Mouse (Mus musculus): ENCODE measurements around the gene Prdx3. TPM values are rescaled to one million over a fixed set of nuclear protein-coding genes. Genes with fewer than 3 reads are reported as not detected.

The Prdx3 gene
- polyA plus RNA-seq, 1 experiment from 2014 or later = 103 TPM

DNA sequence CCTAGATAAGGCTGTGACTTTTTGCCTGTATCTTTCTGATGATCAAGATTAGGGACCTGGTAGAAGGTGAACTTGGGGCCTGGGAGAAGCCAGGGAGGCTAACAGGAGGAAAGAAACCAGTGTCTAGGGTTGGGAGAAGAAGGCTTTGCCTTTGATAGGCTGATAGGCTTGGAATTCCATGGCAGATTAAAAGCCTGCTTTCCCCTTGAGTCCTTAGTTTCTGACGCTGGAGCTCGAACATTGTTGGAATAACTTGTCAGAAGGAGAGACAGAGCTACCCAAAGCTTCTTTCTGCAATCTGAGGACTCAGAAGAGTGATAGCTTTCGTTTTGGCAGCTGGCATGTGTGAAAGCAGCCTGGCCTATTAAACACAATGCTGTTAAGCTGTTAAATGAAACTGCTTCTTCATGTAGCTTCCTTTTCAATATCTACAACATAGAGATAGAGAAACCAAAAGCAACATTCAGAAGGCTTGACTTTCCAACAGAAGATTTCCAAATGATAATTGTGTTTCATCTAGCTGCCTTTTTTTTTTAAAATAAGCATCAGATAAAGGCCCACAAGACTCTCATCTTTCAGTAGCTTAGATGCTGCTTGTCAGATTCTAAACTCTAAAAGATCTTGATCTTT is 21.0 kb upstream of the Prdx3 start:
- H3K27ac ChIP-seq (ENCODE audit: low read depth, low read length) = no peak overlapping the region
- no peak for DNase-seq (ENCODE audit: low spot score)
- H3K9ac ChIP-seq (ENCODE audit: low read length) = no peak overlapping the region
- WGBS = 35% methylated on average over 3 of the region's 3 CpGs
- no peaks in the 10 kb centered on the region for H3K9me3 ChIP-seq (replicated peaks; ENCODE audit: control insufficient read depth, low read length)
- H3K4me1 ChIP-seq (ENCODE audit: control insufficient read depth, insufficient read depth, low read length) = peaks cover 10% of the 10 kb centered on the region
- no peak overlapping the region for H3K4me3 ChIP-seq (ENCODE audit: low read depth, low read length)
- ATAC-seq = no peak
- H3K4me2 ChIP-seq (ENCODE audit: low read length) = no peak overlapping the region
- H3K27me3 ChIP-seq (replicated peaks; ENCODE audit: control insufficient read depth, insufficient read depth, low read length) = no peaks in the 10 kb centered on the region
- no peaks in the 10 kb centered on the region for H3K36me3 ChIP-seq (ENCODE audit: control insufficient read depth, insufficient read depth, low read length)

DNA sequence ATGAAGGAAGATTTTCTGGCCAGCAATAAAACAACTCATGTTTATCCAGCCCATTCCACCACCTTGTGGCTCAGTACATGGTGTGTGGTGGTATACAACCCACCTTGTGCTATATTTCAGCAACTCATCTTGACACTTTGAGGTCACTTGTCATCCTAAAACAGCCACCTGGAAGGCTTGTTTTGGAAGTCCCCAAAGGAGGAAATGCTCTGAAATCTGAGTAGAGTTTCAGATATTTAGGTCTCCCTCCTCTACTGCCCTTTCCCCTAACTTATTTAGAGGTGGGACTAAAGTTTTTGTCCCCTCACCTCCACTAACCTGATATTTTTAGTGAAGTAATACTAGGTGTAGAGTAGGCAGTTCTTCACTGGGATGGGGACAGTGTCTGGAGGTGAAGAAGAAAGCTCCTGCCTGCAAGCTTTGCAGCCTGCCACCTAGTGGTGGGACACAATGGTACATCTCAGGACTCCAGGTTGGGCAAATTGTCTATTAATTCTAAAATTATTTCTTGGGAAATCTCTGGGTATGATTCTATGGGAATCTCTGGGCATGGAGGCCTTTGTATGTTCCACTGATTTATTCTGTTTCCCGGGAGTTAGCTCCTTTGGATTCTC is 17.7 kb upstream of the Prdx3 start:
- H3K4me1 ChIP-seq (ENCODE audit: control insufficient read depth, insufficient read depth, low read length) = peaks cover 10% of the 10 kb centered on the region
- H3K9me3 ChIP-seq (replicated peaks; ENCODE audit: control insufficient read depth, low read length) = no peaks in the 10 kb centered on the region
- peak overlapping the region; percentile 29; the same call in 1 of the 2 replicates for H3K9ac ChIP-seq (ENCODE audit: low read length)
- no peak overlapping the region for H3K27ac ChIP-seq (ENCODE audit: low read depth, low read length)
- H3K4me3 ChIP-seq (ENCODE audit: low read depth, low read length) = no peak overlapping the region
- no peaks in the 10 kb centered on the region for H3K27me3 ChIP-seq (replicated peaks; ENCODE audit: control insufficient read depth, insufficient read depth, low read length)
- WGBS = 38% methylated on average over 1 of the region's 1 CpGs
- H3K4me2 ChIP-seq (ENCODE audit: low read length) = peak overlapping the region; percentile 72
- ATAC-seq = no peak
- H3K36me3 ChIP-seq (ENCODE audit: control insufficient read depth, insufficient read depth, low read length) = no peaks in the 10 kb centered on the region
- DNase-seq (ENCODE audit: low spot score) = peak; percentile 58

DNA sequence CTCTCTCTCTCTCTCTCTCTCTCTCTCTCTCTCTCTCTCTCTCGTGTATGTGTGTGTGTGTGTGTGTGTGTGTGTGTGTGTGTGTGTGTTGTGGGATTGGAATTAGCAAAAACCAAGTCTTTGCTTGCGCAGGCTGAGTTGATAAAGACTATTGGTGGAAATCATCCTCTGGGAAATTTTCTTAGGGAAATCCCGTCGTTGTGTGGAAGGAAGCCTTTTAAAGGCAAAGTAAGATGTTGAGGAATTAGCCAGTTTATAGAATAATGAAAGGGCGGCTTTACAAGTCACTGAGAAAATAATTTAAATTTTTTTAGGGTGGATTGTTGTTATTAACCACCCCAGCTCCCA is 16.7 kb upstream of the Prdx3 start:
- Histone ChIP-seq H3K4me2 (ENCODE audit: low read length) (peak overlapping the region; percentile 72), H3K9me3 (replicated peaks; ENCODE audit: control insufficient read depth, low read length) (no peaks in the 10 kb centered on the region), H3K4me3 (ENCODE audit: low read depth, low read length) (peak overlapping the region; percentile 73), H3K4me1 (ENCODE audit: control insufficient read depth, insufficient read depth, low read length) (peaks cover 10% of the 10 kb centered on the region), H3K36me3 (ENCODE audit: control insufficient read depth, insufficient read depth, low read length) (no peaks in the 10 kb centered on the region), H3K9ac (ENCODE audit: low read length) (peak overlapping the region; percentile 29), H3K27ac (ENCODE audit: low read depth, low read length) (no peak overlapping the region), H3K27me3 (replicated peaks; ENCODE audit: control insufficient read depth, insufficient read depth, low read length) (no peaks in the 10 kb centered on the region)
- WGBS = 9% methylated on average over 4 of the region's 5 CpGs
- DNase-seq (ENCODE audit: low spot score) = peak; percentile 56
- ATAC-seq = no peak

DNA sequence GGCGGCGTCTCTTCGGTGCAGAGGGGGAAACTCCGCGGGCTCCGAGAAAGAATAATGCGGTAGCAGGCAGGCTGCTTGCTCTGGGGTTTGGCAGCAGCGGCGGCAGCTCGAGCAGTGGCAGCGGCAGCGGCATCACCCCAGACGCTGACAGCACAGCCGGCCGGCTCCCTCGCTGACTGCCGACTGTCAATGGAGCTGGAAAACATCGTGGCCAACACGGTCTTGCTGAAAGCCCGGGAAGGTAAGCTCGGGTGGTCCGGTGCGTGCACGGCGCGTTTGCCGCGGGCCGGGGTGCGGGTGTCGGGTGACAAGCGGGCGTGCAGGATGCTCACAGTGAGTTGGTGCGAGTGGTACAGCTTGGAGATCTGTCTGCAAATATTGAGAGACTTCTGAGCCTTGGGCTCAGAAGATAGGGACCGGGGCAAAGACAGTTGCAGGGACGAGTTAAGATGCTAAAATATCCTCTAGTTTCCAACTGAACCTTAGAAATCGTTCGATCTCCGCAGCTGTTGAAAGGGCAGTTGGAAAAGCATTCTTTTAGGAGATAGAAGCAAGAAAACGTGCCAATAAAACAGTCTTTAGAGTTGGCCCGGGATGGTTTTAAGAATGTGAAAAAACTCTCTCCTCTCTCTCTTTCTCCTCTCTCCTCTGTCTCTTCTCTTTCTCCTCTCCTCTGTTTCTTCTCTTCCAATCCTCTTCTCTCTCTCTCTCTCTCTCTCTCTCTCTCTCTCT is 16.2 kb upstream of the Prdx3 start:
- Histone ChIP-seq H3K4me1 (ENCODE audit: control insufficient read depth, insufficient read depth, low read length) (peaks cover 10% of the 10 kb centered on the region), H3K4me2 (ENCODE audit: low read length) (peak overlapping the region; percentile 72), H3K9ac (ENCODE audit: low read length) (peak overlapping the region; percentile 86), H3K27me3 (replicated peaks; ENCODE audit: control insufficient read depth, insufficient read depth, low read length) (no peaks in the 10 kb centered on the region), H3K36me3 (ENCODE audit: control insufficient read depth, insufficient read depth, low read length) (no peaks in the 10 kb centered on the region), H3K9me3 (replicated peaks; ENCODE audit: control insufficient read depth, low read length) (no peaks in the 10 kb centered on the region), H3K27ac (ENCODE audit: low read depth, low read length) (peak overlapping the region; percentile 94), H3K4me3 (ENCODE audit: low read depth, low read length) (peak overlapping the region; percentile 73)
- ATAC-seq (peak; percentile 69), DNase-seq (ENCODE audit: low spot score) (no peak)
- WGBS = under 1% methylated on average over 39 of the region's 41 CpGs

DNA sequence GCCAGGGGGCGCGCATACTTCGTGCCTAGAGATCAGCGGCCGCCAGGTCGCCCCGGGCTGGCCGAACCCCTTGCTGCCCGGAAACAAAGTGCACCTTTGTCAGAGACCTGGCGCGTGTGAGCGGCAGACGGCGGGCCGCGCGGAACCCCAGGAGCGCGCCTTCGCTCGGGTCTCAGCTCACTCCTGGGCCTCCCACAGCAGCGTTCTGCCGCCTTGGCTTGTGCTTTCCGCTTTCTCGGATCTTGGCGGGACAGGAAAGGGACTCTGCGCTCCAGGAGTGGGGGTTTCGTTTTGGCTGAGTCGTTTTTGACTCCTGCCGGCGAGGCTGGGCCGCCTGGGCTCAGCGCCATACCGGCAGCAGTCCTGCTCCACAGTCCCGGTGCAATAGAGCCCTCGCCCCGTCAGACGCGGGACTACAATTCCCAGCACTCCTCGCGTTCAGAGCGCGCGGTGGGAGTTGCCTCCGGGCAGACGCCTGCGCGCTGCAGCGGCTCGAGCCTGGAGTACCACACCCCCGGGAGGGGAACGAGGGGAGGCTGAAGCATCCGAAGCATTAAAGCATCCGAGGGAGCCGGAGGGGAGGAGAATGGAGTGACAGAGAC is 15.5 kb upstream of the Prdx3 start, which contains the start of gene Grk5:
TSS of gene Grk5 (plus strand) at position 36 of the 602 bp plus-strand sequence.
- peaks cover 10% of the 10 kb centered on the region for H3K4me1 ChIP-seq (ENCODE audit: control insufficient read depth, insufficient read depth, low read length)
- peak within 1 kb of the TSS; percentile 73 for H3K4me3 ChIP-seq (ENCODE audit: low read depth, low read length)
- H3K9ac ChIP-seq (ENCODE audit: low read length) = peak within 1 kb of the TSS; percentile 86
- DNase-seq (ENCODE audit: low spot score) (peak; percentile 99), ATAC-seq (peak; percentile 99)
- under 1% methylated on average over 55 of the region's 55 CpGs for WGBS
- peak within 1 kb of the TSS; percentile 72 for H3K4me2 ChIP-seq (ENCODE audit: low read length)
- H3K27me3 ChIP-seq (replicated peaks; ENCODE audit: control insufficient read depth, insufficient read depth, low read length) = no peaks in the 10 kb centered on the region
- H3K27ac ChIP-seq (ENCODE audit: low read depth, low read length) = peak within 1 kb of the TSS; percentile 94
- no peaks in the 10 kb centered on the region for H3K9me3 ChIP-seq (replicated peaks; ENCODE audit: control insufficient read depth, low read length)
- no peaks in the 10 kb centered on the region for H3K36me3 ChIP-seq (ENCODE audit: control insufficient read depth, insufficient read depth, low read length)

DNA sequence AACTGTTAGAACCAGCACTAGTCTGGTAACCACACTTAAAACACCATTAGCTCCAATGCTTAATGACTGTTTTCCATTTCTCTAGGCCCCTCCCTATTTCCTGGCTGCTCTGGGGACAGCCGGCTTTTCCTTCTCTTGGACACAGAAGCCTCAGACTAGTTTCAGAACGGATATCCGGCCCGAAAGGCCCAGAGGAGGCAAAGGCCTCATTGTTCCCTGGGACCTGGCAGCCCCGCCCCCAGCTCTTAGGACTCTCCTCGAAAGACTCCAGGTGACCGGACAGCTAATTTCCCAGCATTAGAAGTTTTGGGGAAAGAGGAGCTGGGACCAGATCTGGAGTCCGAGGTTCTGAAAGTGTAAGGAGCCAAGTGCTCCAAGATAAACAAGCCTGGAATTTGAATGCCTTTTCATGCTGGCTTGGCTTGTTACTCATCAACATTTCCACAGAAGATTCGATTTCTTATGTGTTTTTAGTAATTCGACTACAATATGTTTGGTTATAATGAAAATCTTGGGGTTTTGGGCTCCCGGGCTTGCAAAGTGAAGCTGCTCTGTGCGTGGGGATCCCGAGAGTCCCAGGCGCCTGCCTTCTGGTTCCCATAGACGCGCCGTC is 14.9 kb upstream of the Prdx3 start:
- ATAC-seq (no peak), DNase-seq (ENCODE audit: low spot score) (peak; percentile 44)
- WGBS = 3% methylated on average over 17 of the region's 17 CpGs
- H3K4me1 ChIP-seq (ENCODE audit: control insufficient read depth, insufficient read depth, low read length) = peaks cover 10% of the 10 kb centered on the region
- peak overlapping the region; percentile 94 for H3K27ac ChIP-seq (ENCODE audit: low read depth, low read length)
- H3K4me3 ChIP-seq (ENCODE audit: low read depth, low read length) = peak overlapping the region; percentile 73
- H3K9me3 ChIP-seq (replicated peaks; ENCODE audit: control insufficient read depth, low read length) = no peaks in the 10 kb centered on the region
- no peaks in the 10 kb centered on the region for H3K36me3 ChIP-seq (ENCODE audit: control insufficient read depth, insufficient read depth, low read length)
- peak overlapping the region; percentile 72 for H3K4me2 ChIP-seq (ENCODE audit: low read length)
- peak overlapping the region; percentile 86 for H3K9ac ChIP-seq (ENCODE audit: low read length)
- no peaks in the 10 kb centered on the region for H3K27me3 ChIP-seq (replicated peaks; ENCODE audit: control insufficient read depth, insufficient read depth, low read length)

DNA sequence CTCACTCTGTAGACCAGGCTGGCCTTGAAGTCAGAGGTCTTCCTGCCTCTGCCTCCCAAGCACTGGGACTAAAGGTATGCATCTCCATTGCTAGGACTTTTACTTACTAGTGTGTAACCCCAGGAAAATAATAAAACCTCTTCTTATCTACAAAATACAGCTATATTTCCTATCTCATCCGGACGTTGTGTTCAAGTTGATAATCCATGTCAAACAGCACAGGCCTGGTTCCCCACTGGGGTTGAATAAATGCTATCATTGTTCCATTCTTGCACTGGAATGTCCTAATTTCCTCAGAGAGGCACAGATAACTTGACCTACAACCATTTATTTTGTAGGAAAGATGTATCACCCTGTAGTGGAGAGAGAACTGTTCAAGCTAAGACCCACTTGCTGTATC is 13.3 kb upstream of the Prdx3 start:
- Histone ChIP-seq H3K9ac (ENCODE audit: low read length) (no peak overlapping the region), H3K4me1 (ENCODE audit: control insufficient read depth, insufficient read depth, low read length) (peaks cover 10% of the 10 kb centered on the region), H3K4me2 (ENCODE audit: low read length) (no peak overlapping the region), H3K4me3 (ENCODE audit: low read depth, low read length) (no peak overlapping the region), H3K27ac (ENCODE audit: low read depth, low read length) (no peak overlapping the region), H3K36me3 (ENCODE audit: control insufficient read depth, insufficient read depth, low read length) (no peaks in the 10 kb centered on the region), H3K9me3 (replicated peaks; ENCODE audit: control insufficient read depth, low read length) (no peaks in the 10 kb centered on the region), H3K27me3 (replicated peaks; ENCODE audit: control insufficient read depth, insufficient read depth, low read length) (no peaks in the 10 kb centered on the region)
- 80% methylated on average over 2 of the region's 2 CpGs for WGBS
- DNase-seq (ENCODE audit: low spot score) = no peak
- no peak for ATAC-seq

DNA sequence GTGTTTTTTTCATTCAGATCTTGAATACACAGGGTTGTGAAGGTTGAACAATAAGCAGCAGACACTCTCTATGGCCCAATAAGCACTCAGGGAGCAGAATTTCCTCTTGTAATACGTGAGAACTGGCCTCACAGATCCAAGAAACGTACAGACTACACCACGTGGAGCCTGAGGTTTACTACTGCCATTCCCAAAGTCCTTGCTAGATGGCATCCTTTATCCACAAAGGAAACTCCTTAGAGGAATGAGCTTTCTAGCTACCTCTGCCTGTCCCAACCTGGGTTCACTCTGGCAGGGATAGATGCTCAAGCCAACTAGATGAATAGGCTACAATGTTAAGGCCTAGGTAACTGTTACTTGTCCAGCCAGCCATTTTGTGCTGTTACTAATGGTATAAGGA is 8.8 kb upstream of the Prdx3 start:
- Histone ChIP-seq H3K4me3 (ENCODE audit: low read depth, low read length) (no peak overlapping the region), H3K27me3 (replicated peaks; ENCODE audit: control insufficient read depth, insufficient read depth, low read length) (no peaks in the 10 kb centered on the region), H3K9me3 (replicated peaks; ENCODE audit: control insufficient read depth, low read length) (no peaks in the 10 kb centered on the region), H3K27ac (ENCODE audit: low read depth, low read length) (no peak overlapping the region), H3K4me1 (ENCODE audit: control insufficient read depth, insufficient read depth, low read length) (no peaks in the 10 kb centered on the region), H3K36me3 (ENCODE audit: control insufficient read depth, insufficient read depth, low read length) (no peaks in the 10 kb centered on the region), H3K9ac (ENCODE audit: low read length) (no peak overlapping the region), H3K4me2 (ENCODE audit: low read length) (no peak overlapping the region)
- WGBS = 7% methylated on average over 3 of the region's 3 CpGs
- peak; percentile 59 for DNase-seq (ENCODE audit: low spot score)
- ATAC-seq = no peak

Data from forebrain, embryonic 14.5 days (tissue).